Mouse (Mus musculus) layer of hippocampus, adult 9-11 months (tissue): Measurements from ENCODE around the gene Rbms3.

Experiments
- DNase-seq: peaks from one replicate; pipeline ENCODE4 v3.0.0; 2022

Rbms3 gene

DNA sequence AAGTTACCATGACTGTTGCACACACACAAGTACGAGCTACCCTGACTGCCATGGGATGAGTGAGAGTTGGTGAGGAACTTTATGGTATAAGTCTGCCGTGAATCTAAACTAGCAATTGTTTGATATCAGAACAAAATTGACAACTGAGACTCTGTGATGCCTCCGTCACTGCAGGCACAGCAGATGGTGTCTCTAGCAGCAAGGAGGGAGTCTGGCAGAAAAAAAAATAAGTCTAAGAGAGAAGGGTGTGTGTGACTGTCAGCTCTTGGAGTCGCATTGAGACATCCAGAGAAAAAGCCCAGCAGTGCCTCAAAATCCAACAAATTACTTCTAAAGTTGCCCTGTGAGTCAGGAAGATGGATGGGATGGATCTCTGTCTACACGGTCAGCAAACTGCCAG, 257.7 kb downstream of the Rbms3 start:
- peak; percentile 8 for DNase-seq

DNA sequence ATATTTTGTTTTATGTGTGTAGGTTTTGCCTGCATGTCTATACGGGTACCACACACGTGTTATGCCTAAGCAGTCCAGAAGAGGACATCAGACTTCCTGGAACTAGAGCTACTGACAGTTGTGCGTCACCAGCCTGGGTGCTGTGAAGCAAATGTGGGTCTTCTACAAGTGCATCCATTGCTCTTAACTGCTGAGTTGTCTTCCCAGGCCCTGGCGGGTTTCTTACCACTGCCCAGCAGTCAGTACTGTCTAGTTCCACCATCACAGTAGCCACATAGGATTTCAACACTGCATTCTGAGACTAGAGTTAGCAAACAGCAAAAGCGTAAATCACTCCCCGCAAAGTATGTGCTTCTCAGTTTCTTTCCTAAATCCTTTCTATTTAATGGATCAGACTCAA, 259.6 kb downstream of the Rbms3 start:
- no peak for DNase-seq

- DNase-seq = no peak
Measured at GRCm38 (mm10) chr9:117368016-117368415, 261.7 kb downstream of the Rbms3 start.

DNA sequence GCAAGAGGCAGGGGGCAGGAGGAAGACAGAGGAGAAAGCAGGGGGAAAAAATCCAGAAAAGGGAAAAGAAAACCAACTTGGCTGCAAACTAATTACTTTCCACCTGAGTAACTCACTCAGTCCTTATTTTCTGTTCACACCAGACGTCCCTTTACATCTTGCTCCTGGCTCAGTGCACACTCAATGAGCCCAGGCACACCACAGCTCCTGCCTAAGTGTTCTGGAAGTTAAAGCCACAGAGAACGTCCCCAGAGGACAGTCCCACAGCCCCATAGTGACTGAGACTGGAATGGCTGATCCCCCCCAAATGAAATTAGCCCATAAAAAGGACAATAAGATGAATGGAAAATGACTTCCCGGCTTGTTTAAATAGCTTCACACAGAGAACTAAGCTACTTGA, 265.1 kb downstream of the Rbms3 start:
- DNase-seq = no peak

GRCm38 (mm10) chr9:117361431-117361830, 268.3 kb downstream of the Rbms3 start:
- DNase-seq = no peak

DNA sequence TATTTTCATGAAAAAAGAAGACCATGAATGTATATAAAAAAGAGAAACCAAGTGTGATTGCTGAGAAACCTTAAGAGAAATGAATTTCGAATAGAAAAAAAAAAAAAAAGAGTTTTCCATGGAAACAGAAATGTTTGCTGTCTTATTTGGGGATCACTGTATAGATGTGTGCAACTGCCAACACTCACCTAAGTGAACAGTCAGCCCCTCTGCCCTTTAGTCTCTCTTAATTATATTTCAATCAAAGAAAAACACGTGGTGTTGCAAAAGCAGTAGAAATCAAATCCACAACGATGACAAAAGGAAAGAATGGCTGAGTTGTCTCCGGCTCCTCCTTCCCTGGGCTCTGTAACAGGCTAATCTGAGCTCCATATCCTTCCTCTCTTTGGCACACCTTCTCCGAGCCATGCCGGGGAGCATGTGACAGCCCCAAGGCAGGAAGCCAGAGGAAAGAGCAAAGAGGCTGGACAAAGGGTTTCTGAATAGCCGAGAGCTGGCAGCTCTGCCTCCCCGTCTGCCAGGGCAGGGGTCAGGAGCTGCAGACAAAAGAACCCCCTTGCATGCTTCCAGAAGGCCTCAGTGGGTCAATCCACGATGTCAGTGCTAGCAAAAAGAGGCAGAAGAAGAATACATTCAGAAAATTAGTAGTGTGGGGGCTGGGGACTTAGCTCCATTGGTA, 272.8 kb downstream of the Rbms3 start:
- peak; percentile 43 for DNase-seq

DNA sequence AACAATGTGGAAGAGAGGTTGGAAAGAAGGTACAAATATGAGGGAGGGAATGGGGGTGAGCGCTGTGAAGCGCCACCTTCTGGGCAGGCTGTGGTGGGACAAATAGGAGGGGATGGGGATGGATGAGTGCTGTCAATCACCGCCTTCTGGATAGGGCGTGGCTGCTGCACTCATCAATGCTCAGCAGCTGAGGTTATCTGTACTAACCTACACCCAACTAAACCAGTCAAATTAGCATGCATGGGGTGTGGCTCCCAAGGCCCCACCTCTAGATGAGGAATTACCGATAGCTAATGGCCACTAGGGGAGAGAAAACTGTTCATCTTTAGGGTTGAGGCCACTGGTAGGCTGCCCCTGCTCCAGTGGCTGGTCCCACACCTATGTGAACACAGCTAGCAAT, 274.2 kb downstream of the Rbms3 start:
- no peak for DNase-seq

GRCm38 (mm10) chr9:117342336-117342735, 287.4 kb downstream of the Rbms3 start:
- no peak for DNase-seq

- peak; percentile 5 for DNase-seq
Measured at GRCm38 (mm10) chr9:117330681-117331080, 299.0 kb downstream of the Rbms3 start.

- DNase-seq = no peak
Measured at GRCm38 (mm10) chr9:117319271-117319670, 310.4 kb downstream of the Rbms3 start.

GRCm38 (mm10) chr9:117318461-117318860, 311.3 kb downstream of the Rbms3 start:
- DNase-seq = no peak

DNA sequence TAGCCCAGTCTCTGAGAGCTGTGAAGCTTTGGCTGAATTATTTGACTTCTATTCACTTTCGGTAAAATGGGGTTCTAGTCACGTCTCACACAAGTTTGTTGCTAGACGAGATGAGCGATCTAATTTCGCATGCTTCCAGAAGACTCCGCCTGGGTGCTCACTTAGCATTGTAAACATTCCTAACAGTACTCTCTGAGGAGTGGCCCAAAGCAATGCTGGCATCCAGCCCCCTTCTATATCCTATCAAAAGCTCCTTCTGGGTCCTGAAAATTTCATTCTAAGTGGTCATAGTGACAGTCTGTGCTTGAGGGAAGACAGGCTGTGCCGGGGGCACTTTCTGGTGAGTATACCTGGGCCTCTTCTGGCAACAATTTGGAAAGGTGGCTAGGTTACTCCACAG, 312.5 kb downstream of the Rbms3 start:
- no peak for DNase-seq

DNA sequence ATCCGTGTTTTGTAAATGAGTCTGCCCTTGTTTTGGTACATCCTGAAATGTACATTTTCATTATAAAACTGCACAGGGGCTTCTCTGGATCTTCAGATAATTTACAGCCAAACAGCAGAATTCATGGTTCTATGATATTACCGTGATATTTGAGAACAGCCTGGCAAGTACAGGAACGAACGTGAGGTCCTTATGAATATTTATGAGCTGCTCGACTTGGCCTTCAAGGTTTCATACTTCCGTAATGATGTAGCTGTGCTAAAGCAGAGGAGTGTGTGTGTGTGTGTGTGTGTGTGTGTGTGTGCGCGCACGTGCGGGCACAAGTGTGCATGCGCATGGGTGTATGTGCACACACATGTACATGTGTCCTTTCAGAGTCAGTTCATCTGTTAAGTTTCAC, 316.1 kb downstream of the Rbms3 start:
- no peak for DNase-seq

DNA sequence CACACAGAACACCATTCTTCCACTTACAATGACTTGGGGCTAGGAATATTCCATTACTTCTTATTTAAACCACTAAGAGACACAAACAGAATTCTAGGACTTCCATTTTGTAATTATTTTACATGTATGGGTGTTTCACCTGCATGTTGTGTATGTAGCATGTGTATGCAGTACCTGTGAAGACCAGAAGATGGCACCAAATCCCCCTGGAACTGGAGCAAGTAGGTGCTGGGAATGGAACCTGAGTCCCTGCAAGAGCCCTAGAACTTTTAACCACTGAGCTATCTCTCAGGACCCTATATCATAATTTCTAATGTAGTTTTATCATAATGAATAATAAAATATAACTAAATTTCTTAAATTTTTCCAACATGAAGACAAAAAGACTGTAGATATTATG, 319.9 kb downstream of the Rbms3 start:
- DNase-seq = no peak

- DNase-seq = no peak
Measured at GRCm38 (mm10) chr9:117298991-117299390, 330.7 kb downstream of the Rbms3 start.

GRCm38 (mm10) chr9:117297662-117298531, 331.8 kb downstream of the Rbms3 start:
- DNase-seq = no peak

- DNase-seq = no peak
Measured at GRCm38 (mm10) chr9:117291066-117291850, 338.5 kb downstream of the Rbms3 start.

DNA sequence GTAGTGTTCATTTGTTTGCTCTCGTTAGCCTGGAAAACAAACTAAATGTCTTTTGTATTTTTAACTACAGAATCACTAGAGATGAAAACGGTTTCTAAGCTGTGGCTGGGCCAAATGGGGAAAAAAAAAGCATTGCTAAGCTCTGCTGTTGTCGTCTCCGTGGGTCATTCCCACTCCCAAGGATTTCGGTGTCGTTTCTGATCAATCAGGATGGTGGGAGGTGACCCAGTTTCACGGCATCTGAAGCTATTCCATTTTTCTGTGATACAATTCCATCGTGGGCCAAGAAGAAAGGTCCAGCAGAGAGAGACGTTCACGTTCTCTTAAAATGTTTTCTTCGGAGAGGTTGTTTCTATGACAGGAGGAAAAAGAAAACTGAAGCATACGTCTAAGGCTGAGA, 354.9 kb downstream of the Rbms3 start:
- DNase-seq = no peak

- no peak for DNase-seq
Measured at GRCm38 (mm10) chr9:117259614-117260013, 370.1 kb downstream of the Rbms3 start.

DNA sequence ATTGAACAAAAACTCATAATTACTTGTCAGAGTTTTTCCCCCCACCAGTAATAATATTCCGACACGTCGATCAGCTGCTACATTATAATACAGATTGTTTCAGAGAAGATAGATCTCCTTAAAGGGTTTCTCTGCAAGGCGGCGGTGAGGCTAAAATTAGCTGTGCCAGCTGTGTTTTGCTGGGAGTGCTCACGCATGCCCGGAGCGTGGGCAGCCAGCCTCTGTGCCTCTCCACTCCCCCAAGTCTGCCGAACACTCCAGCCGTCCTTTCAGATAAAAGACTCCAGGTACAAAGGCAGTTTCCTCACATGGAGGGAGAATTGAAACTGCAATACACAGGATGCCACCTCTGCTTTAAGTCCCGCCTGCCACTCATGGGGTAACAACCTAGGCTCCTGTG, 376.4 kb downstream of the Rbms3 start:
- peak; percentile 24 for DNase-seq

GRCm38 (mm10) chr9:117252411-117252861, 377.3 kb downstream of the Rbms3 start:
- DNase-seq = no peak

- DNase-seq = no peak
Measured at GRCm38 (mm10) chr9:117251521-117252368, 378.0 kb downstream of the Rbms3 start.

- no peak for DNase-seq
Measured at GRCm38 (mm10) chr9:117250831-117251165, 378.9 kb downstream of the Rbms3 start.
